Mouse (Mus musculus): ENCODE results near the gene Zfp286.
"Not testable (repeated sequence)": the region's sequence is repeated elsewhere in the genome, so short reads cannot be mapped to it uniquely, and the experiment has no call there.

Zfp286 gene

DNA sequence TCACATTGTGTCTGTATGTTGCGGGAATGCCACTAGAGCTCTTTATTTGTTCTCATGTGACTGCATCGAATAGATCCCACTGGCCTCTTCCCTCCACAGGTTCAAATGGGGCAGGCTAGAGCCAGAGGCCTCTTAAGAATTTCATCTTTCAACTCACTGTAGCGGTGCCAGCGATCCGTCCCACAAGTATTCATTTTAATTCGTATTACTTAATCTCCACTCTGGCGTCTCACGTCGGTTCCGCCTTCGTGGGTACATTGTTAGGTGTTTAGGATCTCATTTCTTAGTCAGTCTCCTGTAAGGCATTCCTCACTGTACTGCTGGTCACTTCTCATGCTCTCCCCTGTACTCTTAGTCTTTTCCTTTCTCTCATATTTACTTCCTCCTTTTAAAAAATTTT is 30.8 kb downstream of the Zfp286 start:
- Histone ChIP-seq H3K9me3 (ENCODE audit: low read length) (no peaks in the 10 kb centered on the region), H3K27me3 (ENCODE audit: insufficient read depth, low read length) (peaks cover 35% of the 10 kb centered on the region), H3K36me3 (ENCODE audit: insufficient read depth, low read length) (no peaks in the 10 kb centered on the region), H3K4me3 (replicated peaks; ENCODE audit: low read length) (no peak overlapping the region), H3K4me1 (replicated peaks; ENCODE audit: low read depth, low read length) (peaks cover 18% of the 10 kb centered on the region)
- TF ChIP-seq CTCF (conservative IDR thresholded peaks at IDR 0.05; ENCODE audit: low read length) (no peak), POU5F1 (IDR thresholded peaks at IDR 0.05; ENCODE audit: borderline replicate concordance, low read length) (no peak), NANOG (IDR thresholded peaks at IDR 0.05; ENCODE audit: borderline replicate concordance, low read length) (no peak)

DNA sequence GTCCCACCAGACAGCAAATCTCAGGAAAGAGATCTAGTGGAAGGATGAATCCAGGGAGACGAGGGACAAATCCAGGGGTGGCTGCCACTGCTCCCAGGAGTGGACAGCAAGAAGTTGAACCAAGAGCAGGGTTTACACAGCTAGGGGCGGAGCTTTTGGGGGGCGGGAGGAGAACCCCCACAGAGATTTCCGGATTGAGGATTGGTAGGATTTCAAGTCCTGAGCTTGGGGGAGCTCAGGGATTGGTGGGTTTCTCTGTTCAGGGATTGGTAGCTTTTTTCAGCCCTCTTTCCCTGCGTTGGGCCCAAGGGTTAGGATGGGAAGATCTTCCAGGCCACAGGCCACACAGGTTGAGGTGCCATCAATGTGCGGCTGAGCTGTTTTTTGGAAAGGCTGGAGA is 31.4 kb downstream of the Zfp286 start:
- H3K27me3 ChIP-seq (ENCODE audit: insufficient read depth, low read length) = peaks cover 39% of the 10 kb centered on the region
- no peaks in the 10 kb centered on the region for H3K36me3 ChIP-seq (ENCODE audit: insufficient read depth, low read length)
- TF ChIP-seq CTCF (conservative IDR thresholded peaks at IDR 0.05; ENCODE audit: low read length) (no peak), NANOG (IDR thresholded peaks at IDR 0.05; ENCODE audit: borderline replicate concordance, low read length) (no peak), POU5F1 (IDR thresholded peaks at IDR 0.05; ENCODE audit: borderline replicate concordance, low read length) (no peak)
- no peak overlapping the region for H3K4me3 ChIP-seq (replicated peaks; ENCODE audit: low read length)
- H3K4me1 ChIP-seq (replicated peaks; ENCODE audit: low read depth, low read length) = peaks cover 18% of the 10 kb centered on the region
- no peaks in the 10 kb centered on the region for H3K9me3 ChIP-seq (ENCODE audit: low read length)

DNA sequence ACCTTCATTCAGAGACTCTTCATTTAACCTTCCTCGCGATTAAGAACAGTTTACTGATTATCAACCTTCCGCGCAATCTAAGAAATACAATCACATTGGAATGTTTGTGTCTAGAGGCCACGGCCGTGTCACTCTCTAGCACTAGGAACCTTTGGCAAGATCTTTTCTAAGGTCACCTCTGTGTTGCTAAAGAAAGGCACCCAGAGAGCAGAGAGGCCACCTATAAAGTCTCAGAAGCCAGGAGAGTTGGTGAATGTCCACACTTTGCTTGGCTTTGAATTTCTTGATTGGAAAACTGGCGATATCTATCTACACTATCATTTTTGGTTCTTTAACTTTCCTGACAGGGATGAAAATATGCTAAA is 32.1 kb downstream of the Zfp286 start:
- Histone ChIP-seq H3K4me3 (replicated peaks; ENCODE audit: low read length) (no peak overlapping the region), H3K27me3 (ENCODE audit: insufficient read depth, low read length) (peaks cover 47% of the 10 kb centered on the region), H3K4me1 (replicated peaks; ENCODE audit: low read depth, low read length) (peaks cover 18% of the 10 kb centered on the region), H3K9me3 (ENCODE audit: low read length) (no peaks in the 10 kb centered on the region), H3K36me3 (ENCODE audit: insufficient read depth, low read length) (no peaks in the 10 kb centered on the region)
- TF ChIP-seq POU5F1 (IDR thresholded peaks at IDR 0.05; ENCODE audit: borderline replicate concordance, low read length) = no peak
- no peak for TF ChIP-seq CTCF (conservative IDR thresholded peaks at IDR 0.05; ENCODE audit: low read length)
- TF ChIP-seq NANOG (IDR thresholded peaks at IDR 0.05; ENCODE audit: borderline replicate concordance, low read length) = no peak

DNA sequence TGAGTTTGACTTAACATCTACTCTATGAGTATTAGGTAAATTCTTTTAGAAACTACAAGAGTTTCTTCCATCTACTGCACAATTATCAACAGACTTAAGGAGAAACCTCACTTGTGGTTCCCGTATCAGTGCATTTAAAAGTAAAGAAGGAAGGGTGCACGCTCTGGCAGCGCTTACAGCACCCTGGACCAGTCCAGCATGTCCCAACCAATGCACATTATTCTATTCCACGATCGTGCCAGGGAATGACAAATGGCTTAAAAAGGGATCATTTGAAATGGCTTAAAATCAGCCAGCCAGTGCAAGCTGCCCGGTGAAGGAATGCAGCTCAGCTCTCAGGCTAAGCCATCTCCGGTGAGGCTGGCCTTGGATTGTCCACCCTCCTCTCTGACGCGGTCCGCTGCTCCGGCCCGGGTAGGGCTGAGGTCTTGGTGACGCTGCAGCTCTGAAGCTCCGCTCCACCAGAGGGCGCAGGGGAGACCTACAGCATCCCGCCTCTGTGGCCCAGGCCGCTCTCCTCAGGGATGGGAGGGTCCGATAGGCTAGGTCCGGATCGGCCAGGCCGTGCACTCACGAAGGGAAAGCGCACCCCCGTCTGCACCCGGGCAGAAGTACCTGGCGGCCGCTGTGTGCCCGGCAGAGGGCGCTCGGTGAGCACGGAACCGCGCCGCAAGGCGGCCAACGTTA is 32.7 kb downstream of the Zfp286 start:
- no peaks in the 10 kb centered on the region for H3K9me3 ChIP-seq (ENCODE audit: low read length)
- no peak for TF ChIP-seq NANOG (IDR thresholded peaks at IDR 0.05; ENCODE audit: borderline replicate concordance, low read length)
- TF ChIP-seq CTCF (conservative IDR thresholded peaks at IDR 0.05; ENCODE audit: low read length) = peak; percentile 52
- H3K4me3 ChIP-seq (replicated peaks; ENCODE audit: low read length) = peak overlapping the region; percentile 70
- H3K27me3 ChIP-seq (ENCODE audit: insufficient read depth, low read length) = peaks cover 49% of the 10 kb centered on the region
- H3K36me3 ChIP-seq (ENCODE audit: insufficient read depth, low read length) = no peaks in the 10 kb centered on the region
- peaks cover 12% of the 10 kb centered on the region for H3K4me1 ChIP-seq (replicated peaks; ENCODE audit: low read depth, low read length)

DNA sequence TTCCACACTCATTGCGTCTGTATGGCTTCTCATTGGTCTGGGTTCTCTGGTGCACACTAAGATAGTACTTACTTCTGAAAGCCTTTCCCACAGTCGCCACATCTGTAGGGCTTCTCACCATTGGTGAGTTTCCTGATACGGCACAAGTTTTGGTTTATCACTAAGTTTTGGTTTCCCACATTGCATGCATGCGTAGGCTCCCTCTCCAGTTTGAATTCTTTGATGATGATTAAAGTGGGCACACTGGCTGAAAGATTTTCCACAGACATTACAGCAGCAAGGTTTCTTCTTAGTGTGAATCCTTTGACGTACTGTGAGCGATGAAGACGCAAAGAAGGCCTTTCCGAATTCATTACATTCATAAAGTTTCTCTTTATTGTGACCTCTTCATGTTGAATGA is 36.5 kb downstream of the Zfp286 start, which contains the start of gene Gm10428:
Gm10428 (plus strand) TSS at position 321 of the 400 bp plus-strand sequence.
- Histone ChIP-seq H3K27me3 (ENCODE audit: insufficient read depth, low read length) (peaks cover 75% of the 10 kb centered on the region), H3K4me3 (replicated peaks; ENCODE audit: low read length) (no peak within 1 kb of the TSS), H3K4me1 (replicated peaks; ENCODE audit: low read depth, low read length) (peaks cover 24% of the 10 kb centered on the region), H3K36me3 (ENCODE audit: insufficient read depth, low read length) (no peaks in the 10 kb centered on the region), H3K9me3 (ENCODE audit: low read length) (no peaks in the 10 kb centered on the region)
- TF ChIP-seq POU5F1 (IDR thresholded peaks at IDR 0.05; ENCODE audit: borderline replicate concordance, low read length) (no peak), NANOG (IDR thresholded peaks at IDR 0.05; ENCODE audit: borderline replicate concordance, low read length) (no peak), CTCF (conservative IDR thresholded peaks at IDR 0.05; ENCODE audit: low read length) (no peak)

DNA sequence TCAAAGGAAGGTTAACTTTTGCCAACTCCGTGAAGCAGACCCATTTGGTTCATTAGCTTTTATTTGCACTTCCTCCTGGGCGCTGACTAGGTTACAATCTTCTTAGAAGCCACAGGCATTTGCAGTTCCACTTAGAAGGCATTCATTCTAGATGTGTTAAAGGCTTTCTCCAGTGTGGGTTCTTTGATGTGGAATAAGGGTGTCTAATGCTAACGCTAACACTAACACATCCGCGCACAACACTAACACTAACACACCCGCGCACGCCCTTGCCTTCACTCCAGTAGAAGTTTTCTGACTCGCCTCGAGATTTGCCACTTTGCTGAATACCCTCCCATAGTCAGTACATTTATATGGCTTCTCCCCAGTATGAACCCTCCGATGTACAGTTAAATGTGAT is 37.1 kb downstream of the Zfp286 start:
- TF ChIP-seq POU5F1 (IDR thresholded peaks at IDR 0.05; ENCODE audit: borderline replicate concordance, low read length) (no peak), NANOG (IDR thresholded peaks at IDR 0.05; ENCODE audit: borderline replicate concordance, low read length) (no peak), CTCF (conservative IDR thresholded peaks at IDR 0.05; ENCODE audit: low read length) (no peak)
- H3K27me3 ChIP-seq (ENCODE audit: insufficient read depth, low read length) = peaks cover 74% of the 10 kb centered on the region
- H3K4me1 ChIP-seq (replicated peaks; ENCODE audit: low read depth, low read length) = peaks cover 18% of the 10 kb centered on the region
- H3K4me3 ChIP-seq (replicated peaks; ENCODE audit: low read length) = no peak overlapping the region
- H3K9me3 ChIP-seq (ENCODE audit: low read length) = no peaks in the 10 kb centered on the region
- no peaks in the 10 kb centered on the region for H3K36me3 ChIP-seq (ENCODE audit: insufficient read depth, low read length)

DNA sequence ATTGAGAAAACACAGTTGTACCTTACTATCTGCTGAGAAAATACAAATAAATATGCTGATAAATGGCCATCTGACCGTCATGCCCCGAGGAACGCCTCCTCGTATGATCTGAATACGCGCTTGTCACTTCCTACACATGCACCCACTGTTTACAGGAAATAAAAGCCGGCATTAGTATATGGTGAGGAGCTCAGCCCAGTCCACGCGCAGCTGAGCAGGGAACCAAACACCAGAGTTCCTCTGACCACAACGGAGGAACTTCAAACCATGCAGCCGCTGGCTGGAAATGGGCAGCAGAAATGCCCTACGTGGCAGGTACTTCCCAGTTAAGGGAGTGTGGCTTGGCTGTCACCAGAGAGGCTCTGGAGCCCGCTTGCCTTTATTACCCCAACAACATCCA is 39.8 kb downstream of the Zfp286 start:
- not testable (repeated sequence) for H3K4me3 ChIP-seq (replicated peaks; ENCODE audit: low read length); H3K36me3 ChIP-seq (ENCODE audit: insufficient read depth, low read length); H3K9me3 ChIP-seq (ENCODE audit: low read length)
- H3K27me3 ChIP-seq (ENCODE audit: insufficient read depth, low read length) = peaks cover 71% of the 10 kb centered on the region
- H3K4me1 ChIP-seq (replicated peaks; ENCODE audit: low read depth, low read length) = peaks cover 20% of the 10 kb centered on the region; the same call in 1 of the 2 replicates

DNA sequence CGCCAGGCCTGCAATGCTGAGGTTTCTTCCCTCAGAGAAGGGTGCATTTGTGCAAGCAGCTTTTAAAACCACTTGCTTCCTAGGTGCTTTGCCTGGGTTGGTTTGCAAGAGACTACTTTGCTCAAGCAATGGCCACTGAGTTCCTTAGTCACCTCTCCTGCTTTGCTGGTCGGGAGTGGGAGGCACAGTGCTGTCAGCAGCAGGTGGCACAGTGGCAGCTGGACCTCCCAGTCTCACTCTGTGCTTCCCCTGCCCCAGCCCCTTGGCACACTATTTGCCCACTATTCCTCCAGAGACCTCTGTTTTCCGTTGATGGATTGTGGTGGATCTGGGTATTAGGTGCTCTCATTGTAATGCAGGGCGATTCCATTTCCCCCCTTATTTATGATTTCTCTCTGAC is 41.2 kb downstream of the Zfp286 start:
- H3K4me1 ChIP-seq (replicated peaks; ENCODE audit: low read depth, low read length) = peaks cover 20% of the 10 kb centered on the region; the same call in 1 of the 2 replicates
- no peaks in the 10 kb centered on the region for H3K36me3 ChIP-seq (ENCODE audit: insufficient read depth, low read length)
- TF ChIP-seq NANOG (IDR thresholded peaks at IDR 0.05; ENCODE audit: borderline replicate concordance, low read length) (no peak), CTCF (conservative IDR thresholded peaks at IDR 0.05; ENCODE audit: low read length) (no peak), POU5F1 (IDR thresholded peaks at IDR 0.05; ENCODE audit: borderline replicate concordance, low read length) (no peak)
- peaks cover 65% of the 10 kb centered on the region for H3K27me3 ChIP-seq (ENCODE audit: insufficient read depth, low read length)
- no peak overlapping the region for H3K4me3 ChIP-seq (replicated peaks; ENCODE audit: low read length)
- H3K9me3 ChIP-seq (ENCODE audit: low read length) = no peaks in the 10 kb centered on the region

DNA sequence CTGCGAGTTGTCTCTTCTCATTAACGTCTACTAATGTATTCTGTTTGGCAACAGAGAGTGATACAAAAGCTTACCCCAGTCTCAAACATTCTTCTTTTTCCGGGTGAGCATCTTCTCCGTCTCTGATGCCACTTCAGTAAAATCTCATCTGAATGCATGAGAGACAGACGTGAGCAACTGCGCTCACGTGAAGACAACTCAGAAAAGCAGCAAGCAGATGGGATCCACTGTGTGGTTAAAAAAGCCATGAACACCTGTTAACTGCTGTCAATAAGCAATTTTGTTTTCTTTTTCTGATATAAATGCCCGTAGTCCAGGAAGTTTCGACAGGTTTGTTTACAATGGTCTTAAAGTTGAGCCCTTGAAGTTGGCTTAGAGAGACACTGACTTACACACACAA is 42.0 kb downstream of the Zfp286 start:
- no peaks in the 10 kb centered on the region for H3K9me3 ChIP-seq (ENCODE audit: low read length)
- TF ChIP-seq CTCF (conservative IDR thresholded peaks at IDR 0.05; ENCODE audit: low read length) (no peak), NANOG (IDR thresholded peaks at IDR 0.05; ENCODE audit: borderline replicate concordance, low read length) (no peak), POU5F1 (IDR thresholded peaks at IDR 0.05; ENCODE audit: borderline replicate concordance, low read length) (no peak)

More for the DNA sequence above, 42.0 kb downstream of the Zfp286 start:
- Histone ChIP-seq H3K36me3 (ENCODE audit: insufficient read depth, low read length) (no peaks in the 10 kb centered on the region), H3K4me3 (replicated peaks; ENCODE audit: low read length) (no peak overlapping the region), H3K27me3 (ENCODE audit: insufficient read depth, low read length) (peaks cover 58% of the 10 kb centered on the region), H3K4me1 (replicated peaks; ENCODE audit: low read depth, low read length) (peaks cover 20% of the 10 kb centered on the region; the same call in 1 of the 2 replicates)

All from E14TG2a.4 (cell line).